Mouse (Mus musculus) heart, embryonic 15.5 days (tissue): ENCODE measurements around the gene Ppm1f. TPM values are rescaled to one million over a fixed set of nuclear protein-coding genes. Genes with fewer than 3 reads are reported as not detected.
"Not testable (repeated sequence)": the region's sequence is repeated elsewhere in the genome, so short reads cannot be mapped to it uniquely, and the experiment has no call there.

ENCODE experiments used
- ATAC-seq: fragments of 200-750 bp; cut with Nextera tagmentation; replicated peaks from 2 replicates; pipeline ENCODE4 v1.8.0; 2017; ENCODE audit warnings: low read depth, moderate TSS enrichment; ENCODE audit not compliant: insufficient number of reproducible peaks, insufficient read depth, low FRiP score
- H3K27ac ChIP-seq: fragments of 300-500 bp; sonication (generic); 2 replicates; pipeline ENCODE4 v1.5.1; 2015; ENCODE audit warnings: mild to moderate bottlenecking, inconsistent platforms
- H3K27me3 ChIP-seq: fragments of 300-500 bp; sonication (generic); 2 replicates; pipeline ENCODE4 v1.6.1; 2015; ENCODE audit warnings: inconsistent platforms
- H3K36me3 ChIP-seq: fragments of 300-500 bp; sonication (generic); 2 replicates; pipeline ENCODE4 v1.6.1; 2015; ENCODE audit warnings: mild to moderate bottlenecking, inconsistent platforms
- H3K4me1 ChIP-seq: fragments of 300-500 bp; sonication (generic); replicated peaks from 2 replicates; pipeline ENCODE4 v1.6.1; 2015; ENCODE audit warnings: inconsistent platforms
- H3K4me2 ChIP-seq: fragments of 300-500 bp; sonication (generic); 2 replicates; pipeline ENCODE4 v1.6.1; 2015; ENCODE audit warnings: inconsistent platforms, mild to moderate bottlenecking, moderate library complexity
- H3K4me3 ChIP-seq: fragments of 300-500 bp; sonication (generic); 2 replicates; pipeline ENCODE4 v1.5.1; 2015; ENCODE audit warnings: mild to moderate bottlenecking, inconsistent platforms
- H3K9ac ChIP-seq: fragments of 300-500 bp; sonication (generic); 2 replicates; pipeline ENCODE4 v1.6.1; 2015; ENCODE audit warnings: mild to moderate bottlenecking, inconsistent platforms
- H3K9me3 ChIP-seq: fragments of 300-500 bp; sonication (generic); replicated peaks from 2 replicates; pipeline ENCODE4 v1.6.1; 2016; ENCODE audit warnings: inconsistent platforms
- WGBS: fragments of 180-500 bp; shearing (Covaris S2); methylation state at CpG from one replicate; pipeline ENCODE4 v1.1.7; 2015; ENCODE audit warnings: mixed read lengths; 5-methylcytosine and 5-hydroxymethylcytosine counted together
- polyA plus RNA-seq: library from polyadenylated mRNA; unstranded; fragments of >200 nt; fragmentation: Nextera tagmentation; extraction: Ambion mirVana; gene quantifications from 2 replicates; pipeline ENCODE4 v1.2.1, GENCODE M21; 2015

Ppm1f gene
- polyA plus RNA-seq, 1 experiment from 2014 or later, result 23.4 TPM

DNA sequence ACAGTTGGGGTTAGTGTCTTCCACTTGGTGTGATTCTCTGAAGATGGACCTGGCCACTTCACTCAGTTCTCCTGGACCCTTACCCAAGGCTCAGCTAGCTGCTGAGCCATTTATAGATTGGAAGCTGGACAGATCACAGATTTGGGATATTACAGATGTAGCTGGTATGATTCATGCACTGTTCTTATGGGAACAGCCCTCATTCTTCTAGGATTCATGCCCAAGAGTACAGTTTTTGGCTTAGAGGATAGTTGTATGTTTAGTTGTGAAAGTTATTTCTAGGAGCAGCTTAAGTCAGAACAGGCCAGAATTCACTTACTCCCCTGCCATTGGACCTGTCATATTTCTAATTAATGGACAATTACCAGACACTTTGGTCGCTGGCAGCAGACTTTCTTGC is 17.2 kb downstream of the Ppm1f start:
- H3K27me3 ChIP-seq, result no peaks in the 10 kb centered on the region
- H3K9ac ChIP-seq, result no peak overlapping the region
- 0 out of 2 replicates have a peak, but pooled peaks cover 5% of the 10 kb centered on the region for H3K4me1 ChIP-seq
- H3K27ac ChIP-seq, result no peak overlapping the region
- H3K9me3 ChIP-seq, result no peaks in the 10 kb centered on the region
- H3K36me3 ChIP-seq, result peaks cover 48% of the 10 kb centered on the region
- no peak for ATAC-seq
- 78% methylated on average over 1 of the region's 1 CpGs for WGBS
- no peak overlapping the region for H3K4me3 ChIP-seq
- H3K4me2 ChIP-seq, result no peak overlapping the region

DNA sequence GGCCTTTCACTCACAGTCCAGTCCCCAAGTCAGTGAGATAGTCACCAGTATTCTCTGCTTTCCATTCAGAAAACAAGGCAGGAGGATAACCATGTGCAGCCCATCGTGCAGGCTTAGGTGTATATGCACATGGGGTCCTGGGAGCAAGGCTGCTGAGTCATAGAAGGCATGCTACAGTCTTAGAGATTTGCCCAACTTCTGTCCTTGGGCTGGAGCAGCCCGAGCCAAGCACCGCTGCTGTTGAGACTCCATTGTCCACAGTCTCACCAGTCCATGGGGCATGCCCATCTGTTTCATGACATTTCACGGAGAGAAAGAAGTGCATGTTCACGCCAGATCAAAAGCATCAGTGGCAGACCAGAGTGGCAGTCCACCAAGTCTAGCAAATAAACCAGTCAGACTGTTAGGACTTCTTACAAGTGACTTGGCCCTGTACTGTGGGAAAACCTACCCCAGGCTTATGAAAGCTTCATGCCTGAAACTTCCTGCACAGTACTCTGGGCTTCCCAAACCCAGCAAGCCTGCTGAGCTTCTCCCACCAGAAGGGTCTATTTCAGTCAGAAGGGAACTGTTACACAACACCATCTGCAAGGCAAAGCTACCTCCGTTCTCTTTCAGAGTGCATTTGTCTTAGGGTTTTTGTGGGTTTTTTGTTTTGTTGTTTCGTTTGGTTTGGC is 22.3 kb downstream of the Ppm1f start:
- Histone ChIP-seq H3K9me3 (no peaks in the 10 kb centered on the region), H3K27me3 (no peaks in the 10 kb centered on the region), H3K4me2 (no peak overlapping the region), H3K4me3 (no peak overlapping the region), H3K27ac (no peak overlapping the region), H3K9ac (no peak overlapping the region), H3K36me3 (peaks cover 53% of the 10 kb centered on the region), H3K4me1 (no peaks in the 10 kb centered on the region)
- 92% methylated on average over 7 of the region's 7 CpGs for WGBS
- no peak for ATAC-seq

GRCm38 (mm10) chr16:16921021-16921435 is 24.8 kb downstream of the Ppm1f start:
- Histone ChIP-seq H3K27me3 (no peaks in the 10 kb centered on the region), H3K27ac (no peak overlapping the region), H3K9ac (no peak overlapping the region), H3K4me3 (no peak overlapping the region), H3K4me1 (no peaks in the 10 kb centered on the region), H3K9me3 (no peaks in the 10 kb centered on the region), H3K4me2 (no peak overlapping the region), H3K36me3 (peaks cover 34% of the 10 kb centered on the region)
- 0 out of 2 replicates have a peak, but pooled peaks have one; percentile 37 for ATAC-seq
- 64% methylated on average over 3 of the region's 3 CpGs for WGBS

- ATAC-seq, result no peak
- Histone ChIP-seq H3K4me3 (no peak overlapping the region), H3K36me3 (peaks cover 17% of the 10 kb centered on the region; the same call in 1 of the 2 replicates), H3K27me3 (no peaks in the 10 kb centered on the region), H3K4me2 (no peak overlapping the region), H3K4me1 (no peaks in the 10 kb centered on the region), H3K9ac (no peak overlapping the region), H3K9me3 (no peaks in the 10 kb centered on the region), H3K27ac (no peak overlapping the region)
- WGBS, result 88% methylated on average over 3 of the region's 3 CpGs
Observed at GRCm38 (mm10) chr16:16924481-16924880, 28.2 kb downstream of the Ppm1f start.

DNA sequence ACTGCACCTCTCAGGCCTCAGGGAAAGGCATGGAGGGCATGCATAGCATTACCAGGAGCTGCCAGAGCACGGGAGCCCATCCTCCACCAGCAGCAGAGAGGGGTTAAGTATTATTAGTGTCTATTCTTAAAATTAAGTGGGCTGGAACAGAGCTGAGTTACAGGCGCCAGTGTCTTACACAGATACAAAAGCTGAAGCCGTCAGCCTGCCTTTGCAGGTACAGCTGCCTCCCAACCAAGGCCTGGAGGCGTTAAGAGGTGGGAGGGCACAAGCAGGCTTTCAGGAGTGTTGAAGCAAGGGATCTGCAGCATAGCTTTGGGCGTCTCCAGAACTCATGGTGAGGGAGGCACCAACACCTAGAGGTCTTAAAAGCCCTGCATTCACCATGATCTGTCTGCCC is 30.3 kb downstream of the Ppm1f start:
- Histone ChIP-seq H3K4me2 (no peak overlapping the region), H3K27me3 (no peaks in the 10 kb centered on the region), H3K9ac (no peak overlapping the region), H3K4me1 (no peaks in the 10 kb centered on the region), H3K4me3 (no peak overlapping the region), H3K27ac (no peak overlapping the region), H3K36me3 (peaks cover 17% of the 10 kb centered on the region; the same call in 1 of the 2 replicates), H3K9me3 (no peaks in the 10 kb centered on the region)
- WGBS, result 60% methylated on average over 5 of the region's 5 CpGs
- no peak for ATAC-seq

GRCm38 (mm10) chr16:16928908-16929307 is 32.6 kb downstream of the Ppm1f start:
- not testable (repeated sequence) for ATAC-seq, H3K27ac ChIP-seq, H3K9me3 ChIP-seq, H3K36me3 ChIP-seq, H3K27me3 ChIP-seq, H3K9ac ChIP-seq, H3K4me2 ChIP-seq, H3K4me3 ChIP-seq, H3K4me1 ChIP-seq
- 72% methylated on average over 3 of the region's 3 CpGs for WGBS

- WGBS, result 76% methylated on average over 3 of the region's 3 CpGs
- Histone ChIP-seq H3K4me1 (no peaks in the 10 kb centered on the region), H3K4me2 (no peak overlapping the region), H3K36me3 (no peaks in the 10 kb centered on the region), H3K9ac (no peak overlapping the region), H3K27me3 (no peaks in the 10 kb centered on the region), H3K9me3 (no peaks in the 10 kb centered on the region), H3K4me3 (no peak overlapping the region), H3K27ac (no peak overlapping the region)
- ATAC-seq, result no peak
Observed at GRCm38 (mm10) chr16:16930326-16930725, 34.1 kb downstream of the Ppm1f start.

- no peak overlapping the region for H3K9ac ChIP-seq
- H3K9me3 ChIP-seq, result no peaks in the 10 kb centered on the region
- H3K4me1 ChIP-seq, result no peaks in the 10 kb centered on the region
- no peak overlapping the region for H3K4me3 ChIP-seq
- no peak overlapping the region for H3K4me2 ChIP-seq
- ATAC-seq, result no peak
- WGBS, result 64% methylated on average over 5 of the region's 5 CpGs
- H3K27ac ChIP-seq, result no peak overlapping the region
- no peaks in the 10 kb centered on the region for H3K27me3 ChIP-seq
- H3K36me3 ChIP-seq, result no peaks in the 10 kb centered on the region
Observed at GRCm38 (mm10) chr16:16930810-16931296, 34.6 kb downstream of the Ppm1f start.

DNA sequence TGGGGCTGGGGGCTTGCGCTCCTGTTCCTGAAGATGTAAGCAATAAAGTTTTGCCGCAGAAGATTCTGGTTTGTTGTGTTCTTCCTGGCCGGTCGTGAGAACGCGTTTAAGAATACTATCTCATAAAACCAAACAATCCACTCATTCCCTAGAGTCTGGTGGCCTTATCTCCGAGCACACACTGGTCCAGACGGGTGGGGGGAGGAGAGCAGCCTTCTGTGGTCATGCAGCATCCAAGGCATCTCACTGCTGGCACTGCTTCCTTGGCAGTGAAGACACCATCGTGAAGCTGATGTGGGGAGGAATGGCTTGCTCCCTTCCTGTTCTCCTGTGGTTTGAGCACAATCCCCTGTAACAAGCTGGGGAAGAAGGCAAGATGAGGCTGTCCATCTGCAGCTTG is 43.3 kb downstream of the Ppm1f start:
- Histone ChIP-seq H3K9ac (no peak overlapping the region), H3K27ac (no peak overlapping the region), H3K4me1 (no peaks in the 10 kb centered on the region), H3K27me3 (no peaks in the 10 kb centered on the region), H3K4me2 (no peak overlapping the region), H3K4me3 (no peak overlapping the region), H3K36me3 (no peaks in the 10 kb centered on the region), H3K9me3 (no peaks in the 10 kb centered on the region)
- no peak for ATAC-seq
- 86% methylated on average over 9 of the region's 9 CpGs for WGBS

- H3K9ac ChIP-seq, result no peak overlapping the region
- no peak overlapping the region for H3K27ac ChIP-seq
- H3K4me3 ChIP-seq, result no peak overlapping the region
- H3K4me1 ChIP-seq, result no peaks in the 10 kb centered on the region
- H3K9me3 ChIP-seq, result no peaks in the 10 kb centered on the region
- WGBS, result 85% methylated on average over 2 of the region's 2 CpGs
- no peaks in the 10 kb centered on the region for H3K36me3 ChIP-seq
- no peaks in the 10 kb centered on the region for H3K27me3 ChIP-seq
- ATAC-seq, result no peak
- no peak overlapping the region for H3K4me2 ChIP-seq
Observed at GRCm38 (mm10) chr16:16941078-16941477, 44.8 kb downstream of the Ppm1f start.

- H3K4me3 ChIP-seq, result no peak overlapping the region
- WGBS, result 20% methylated on average over 3 of the region's 5 CpGs
- no peak overlapping the region for H3K9ac ChIP-seq
- H3K36me3 ChIP-seq, result no peaks in the 10 kb centered on the region
- H3K9me3 ChIP-seq, result no peaks in the 10 kb centered on the region
- no peak overlapping the region for H3K27ac ChIP-seq
- no peaks in the 10 kb centered on the region for H3K27me3 ChIP-seq
- ATAC-seq, result no peak
- H3K4me1 ChIP-seq, result no peaks in the 10 kb centered on the region
- no peak overlapping the region for H3K4me2 ChIP-seq
Observed at GRCm38 (mm10) chr16:16958575-16958974, 62.3 kb downstream of the Ppm1f start.

DNA sequence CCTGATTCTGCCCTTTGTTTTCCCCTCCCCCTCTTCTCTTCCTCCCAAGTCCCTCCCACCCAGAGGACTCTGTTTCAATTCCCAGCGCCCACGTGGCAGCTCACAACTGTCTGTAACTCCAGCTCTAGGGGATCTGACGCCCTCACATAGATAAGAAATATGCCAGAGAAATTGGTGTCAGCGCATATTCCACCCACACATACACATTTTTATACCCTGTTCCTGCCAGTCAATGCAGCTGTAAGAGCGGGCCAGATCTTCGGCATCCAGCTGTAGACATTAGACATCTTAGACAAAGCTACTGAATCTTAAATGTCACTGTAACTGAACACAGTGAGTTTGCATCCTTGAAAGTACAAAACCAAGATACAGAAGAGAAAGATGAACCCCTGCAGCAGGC is 63.6 kb downstream of the Ppm1f start:
- Histone ChIP-seq H3K4me1 (no peaks in the 10 kb centered on the region), H3K36me3 (no peaks in the 10 kb centered on the region), H3K9me3 (no peaks in the 10 kb centered on the region), H3K27me3 (no peaks in the 10 kb centered on the region), H3K4me3 (no peak overlapping the region), H3K27ac (no peak overlapping the region), H3K4me2 (no peak overlapping the region), H3K9ac (no peak overlapping the region)
- no peak for ATAC-seq
- 84% methylated on average over 6 of the region's 6 CpGs for WGBS
